12 mouse cellular contexts compared by ENCODE assay signal in genomic region chr9:64312128-64312527, GRCm38 (mm10). TPM values are rescaled to one million over a fixed set of nuclear protein-coding genes. Genes with fewer than 3 reads are reported as not detected.
DNase-seq lines count a peak whose midpoint lies in the region; ATAC-seq and TF ChIP-seq lines count a peak whose summit lies in the region.
"Had no signal": no experiment of that assay in that cellular context is flagged by ENCODE, and none has a peak within 500 bp of the region (broad histone marks: within the 10 kb centered on the region; RNA-seq: fewer than 3 reads in every experiment).

No protein-coding gene starts in this region.

- 68% methylated on average over 1 of the region's 1 CpGs for WGBS in liver, adult 2 months
- 46% methylated on average over 1 of the region's 1 CpGs for WGBS in liver, embryonic 11.5 days

- no peak for ATAC-seq in liver, embryonic 11.5 days (replicated peaks; ENCODE audit: low FRiP score)
- ATAC-seq: hindbrain, embryonic 16.5 days had no signal

- no peak overlapping the region for H3K9ac ChIP-seq in liver, adult 2 months (ENCODE audit: low read depth, low read length)
- H3K9ac ChIP-seq in liver, embryonic 11.5 days (ENCODE audit: low read depth, low read length): no peak overlapping the region
- H3K9ac ChIP-seq: limb, embryonic 12.5 days had no signal

- no peaks in the 10 kb centered on the region for H3K27me3 ChIP-seq in liver, adult 2 months (ENCODE audit: control insufficient read depth, insufficient read depth, low read length)
- H3K27me3 ChIP-seq in liver, embryonic 11.5 days (replicated peaks; ENCODE audit: control insufficient read depth, insufficient read depth, low read length): no peaks in the 10 kb centered on the region
- H3K27me3 ChIP-seq in E14TG2a.4 (ENCODE audit: insufficient read depth, low read length): no peaks in the 10 kb centered on the region
- H3K27me3 ChIP-seq: limb, embryonic 12.5 days had no signal

- no peak overlapping the region for H3K27ac ChIP-seq in gastrocnemius, adult 2 months
- no peak overlapping the region for H3K27ac ChIP-seq in liver, adult 2 months (replicated peaks; ENCODE audit: insufficient read depth, low read depth, low read length)
- no peak overlapping the region for H3K27ac ChIP-seq in liver, embryonic 11.5 days (ENCODE audit: low read depth, low read length)
- H3K27ac ChIP-seq: limb, embryonic 12.5 days; macrophage had no signal

- no peaks in the 10 kb centered on the region for H3K4me1 ChIP-seq in liver, adult 2 months (ENCODE audit: control insufficient read depth, insufficient read depth, low read length)
- no peaks in the 10 kb centered on the region for H3K4me1 ChIP-seq in liver, embryonic 11.5 days (replicated peaks; ENCODE audit: control insufficient read depth, insufficient read depth, low read length)
- peaks cover 30% of the 10 kb centered on the region for H3K4me1 ChIP-seq in E14TG2a.4 (replicated peaks; ENCODE audit: low read depth, low read length)
- H3K4me1 ChIP-seq: limb, embryonic 12.5 days had no signal

- TF ChIP-seq POLR2A in liver, adult 2 months (IDR thresholded peaks at IDR 0.05; ENCODE audit: extremely low read depth, insufficient read depth, low read length): no peak

- peaks cover 38% of the 10 kb centered on the region for H3K36me3 ChIP-seq in liver, adult 2 months (ENCODE audit: control insufficient read depth, insufficient read depth, low read length)
- peaks cover 13% of the 10 kb centered on the region; the same call in 1 of the 2 replicates for H3K36me3 ChIP-seq in liver, embryonic 11.5 days (ENCODE audit: control insufficient read depth, insufficient read depth, low read length)
- H3K36me3 ChIP-seq in E14TG2a.4 (ENCODE audit: insufficient read depth, low read length): peaks cover 46% of the 10 kb centered on the region

- TF ChIP-seq CTCF in gastrocnemius, adult 2 months (IDR thresholded peaks at IDR 0.05): peak; percentile 26; the same call in 1 of the 2 replicates
- TF ChIP-seq CTCF in liver, adult 2 months (IDR thresholded peaks at IDR 0.05; ENCODE audit: low read depth, low read length): peak; percentile 36; the same call in 1 of the 2 replicates
- TF ChIP-seq CTCF in E14TG2a.4 (conservative IDR thresholded peaks at IDR 0.05; ENCODE audit: low read length): peak; percentile 26; the same call in 1 of the 2 replicates

- no peak overlapping the region for H3K4me2 ChIP-seq in liver, embryonic 11.5 days
- H3K4me2 ChIP-seq: limb, embryonic 12.5 days had no signal

- DNase-seq in gastrocnemius, adult 2 months: no peak
- no peak for DNase-seq in gastrocnemius, postnatal 36 days
- DNase-seq in liver, adult 2 months (ENCODE audit: extremely low read depth, low read depth, low spot score): peak; percentile 5
- DNase-seq in liver, embryonic 11.5 days (ENCODE audit: low spot score): no peak
- DNase-seq in c-Kit-positive CD71-positive TER-119-negative erythroid progenitor cells, embryonic 14.5 days (ENCODE audit: low read depth): peak; percentile 7
- DNase-seq in adrenal gland, adult (ENCODE audit: inconsistent age in 2 of 2, low spot score in 1 of 2): no peak
- DNase-seq in right cerebral cortex, postnatal 25 days: no peak

- H3K9me3 ChIP-seq in liver, embryonic 11.5 days (ENCODE audit: control insufficient read depth, low read length): no peaks in the 10 kb centered on the region
- no peaks in the 10 kb centered on the region for H3K9me3 ChIP-seq in E14TG2a.4 (ENCODE audit: low read length)
- H3K9me3 ChIP-seq: limb, embryonic 12.5 days had no signal

- no peak overlapping the region for H3K4me3 ChIP-seq in gastrocnemius, adult 2 months
- no peak overlapping the region for H3K4me3 ChIP-seq in liver, adult 2 months (ENCODE audit: insufficient read depth, low read depth, low read length)
- no peak overlapping the region for H3K4me3 ChIP-seq in liver, embryonic 11.5 days (ENCODE audit: low read depth, low read length)
- no peak overlapping the region for H3K4me3 ChIP-seq in E14TG2a.4 (replicated peaks; ENCODE audit: low read length)
- H3K4me3 ChIP-seq: limb, embryonic 12.5 days; myocyte had no signal

- H3K79me2 ChIP-seq in liver, adult 2 months (ENCODE audit: control insufficient read depth, insufficient read depth, low read length): no peaks in the 10 kb centered on the region

- intact Hi-C loops in gastrocnemius, adult 2 months (cut with DNase I): no loop called here
- intact Hi-C loops in gastrocnemius, postnatal 36 days (cut with DNase I): no loop called here

RNA-seq across cellular contexts. Expression of gene Dis3l, which starts 29.0 kb away (rescaled TPM):
- 10 to 100 TPM; 21.0 to 26.9 TPM for total RNA-seq in gastrocnemius, adult 2 months (2021)
- total RNA-seq in gastrocnemius, postnatal 36 days (2021): 10 to 100 TPM; 20.4 to 21.0 TPM
- 10.8 and 11.7 TPM in 2 replicates for total RNA-seq in liver, adult 2 months (2014; rRNA removed)
- 7.7 and 8.4 TPM in 2 replicates for polyA plus RNA-seq in liver, adult 2 months (2012; rRNA removed)
- polyA plus RNA-seq in liver, embryonic 11.5 days (2014; fragmentation: Nextera tagmentation; extraction: Ambion mirVana): 18.2 and 21.3 TPM in 2 replicates

RNA-seq across cellular contexts. Expression of gene Tipin, which starts 30.7 kb away (rescaled TPM):
- total RNA-seq in gastrocnemius, adult 2 months (2021): 10 to 100 TPM in 1 of 2 experiments, 1 to 10 TPM in 1; 7.9 to 10.3 TPM
- 10 to 100 TPM in 1 of 2 experiments, 1 to 10 TPM in 1; 7.1 to 11.0 TPM for total RNA-seq in gastrocnemius, postnatal 36 days (2021)
- total RNA-seq in liver, adult 2 months (2014; rRNA removed): 5.7 and 6.0 TPM in 2 replicates
- 1.4 and 2.5 TPM in 2 replicates for polyA plus RNA-seq in liver, adult 2 months (2012; rRNA removed)
- polyA plus RNA-seq in liver, embryonic 11.5 days (2014; fragmentation: Nextera tagmentation; extraction: Ambion mirVana): 361 and 387 TPM in 2 replicates

RNA-seq across cellular contexts. Expression of gene Map2k1, which starts 58.7 kb away (rescaled TPM):
- 10 to 100 TPM; 52.8 to 55.7 TPM for total RNA-seq in gastrocnemius, adult 2 months (2021)
- total RNA-seq in gastrocnemius, postnatal 36 days (2021): 10 to 100 TPM; 48.1 to 50.7 TPM
- total RNA-seq in liver, adult 2 months (2014; rRNA removed): 34.7 and 40.3 TPM in 2 replicates
- polyA plus RNA-seq in liver, adult 2 months (2012; rRNA removed): 26.4 and 26.8 TPM in 2 replicates
- 68.1 and 74.5 TPM in 2 replicates for polyA plus RNA-seq in liver, embryonic 11.5 days (2014; fragmentation: Nextera tagmentation; extraction: Ambion mirVana)

Comparison
In these comparisons a context has a peak if more than half of its experiments do, and no peak if none do; other contexts are left out.
1. DNase-seq: peak in liver, adult 2 months (single experiment) and c-Kit-positive CD71-positive TER-119-negative erythroid progenitor cells, embryonic 14.5 days (single experiment); none in gastrocnemius, adult 2 months (single experiment), gastrocnemius, postnatal 36 days (0 of 2), liver, embryonic 11.5 days (single experiment), adrenal gland, adult (0 of 2) and right cerebral cortex, postnatal 25 days (single experiment).
2. Peak in every context shown above with its lines, with median percentiles within 50 percentile points of each other: CTCF ChIP-seq.